Mouse (Mus musculus): Measurements from ENCODE around the gene Zfp580.

GRCm38 (mm10) chr7:5046112-5046511 lies 5.2 kb upstream of the Zfp580 start:
- TF ChIP-seq CHD1 (IDR thresholded peaks at IDR 0.05; ENCODE audit: low read depth, low read length) (no peak), GATA1 (IDR thresholded peaks at IDR 0.05; ENCODE audit: low read depth, low read length) (no peak), HCFC1 (IDR thresholded peaks at IDR 0.05; ENCODE audit: low read depth, low read length) (no peak), CTCF (IDR thresholded peaks at IDR 0.05 in 2 of 3, conservative IDR thresholded peaks at IDR 0.05 in 1 of 3; ENCODE audit: control insufficient read depth in 1 of 3, insufficient read depth in 1 of 3, low read depth in 2 of 3, low read length in 3 of 3, poor library complexity in 1 of 3, severe bottlenecking in 1 of 3) (peak in 2 of 3 experiments; percentile 7 to 31; a peak in 2 of 6 replicates), MAFK (IDR thresholded peaks at IDR 0.05; ENCODE audit: borderline replicate concordance, low read depth, low read length) (no peak), NELFE (IDR thresholded peaks at IDR 0.05; ENCODE audit: low read depth, low read length) (no peak), CHD2 (IDR thresholded peaks at IDR 0.05; ENCODE audit: low read length) (no peak), MXI1 (IDR thresholded peaks at IDR 0.05; ENCODE audit: low read depth, low read length) (no peak)
